Mouse (Mus musculus): ENCODE data around the gene Slc38a1. TPM values are rescaled to one million over a fixed set of nuclear protein-coding genes. Genes with fewer than 3 reads are reported as not detected.

The Slc38a1 gene
- polyA plus RNA-seq, 1 experiment from 2014 or later: 77.5 TPM

DNA sequence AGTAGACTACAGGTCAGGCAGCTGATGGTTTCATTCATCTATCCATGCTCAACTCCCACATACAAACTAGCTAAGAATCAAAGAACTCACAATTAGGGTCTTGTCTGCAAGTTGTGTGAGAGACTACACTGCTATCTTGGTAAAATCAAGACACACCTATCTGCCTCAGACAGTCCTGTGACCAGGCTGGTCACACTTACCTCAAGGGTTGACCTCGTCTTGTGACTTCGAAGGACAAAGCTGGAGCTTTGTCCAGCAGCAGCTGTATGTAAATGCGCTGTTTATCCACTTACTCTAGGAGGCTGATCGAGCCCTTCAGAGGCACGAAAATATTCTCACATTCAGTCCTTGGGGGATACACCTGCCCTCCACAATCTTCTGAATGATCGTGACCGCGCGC is 45.6 kb downstream of the Slc38a1 start:
- no peaks in the 10 kb centered on the region for H3K27me3 ChIP-seq (ENCODE audit: control insufficient read depth, insufficient read depth, low read length)
- no peak for ATAC-seq (ENCODE audit: insufficient number of reproducible peaks, insufficient read depth, low FRiP score, low read depth)
- H3K4me3 ChIP-seq (ENCODE audit: low read depth, low read length): no peak overlapping the region
- no peaks in the 10 kb centered on the region; the same call in 1 of the 2 replicates for H3K36me3 ChIP-seq (ENCODE audit: control insufficient read depth, insufficient read depth, low read length)
- no peak overlapping the region for H3K9ac ChIP-seq (replicated peaks; ENCODE audit: low read depth, low read length)
- no peak overlapping the region for H3K4me2 ChIP-seq (replicated peaks; ENCODE audit: low read depth, low read length)
- 86% methylated on average over 9 of the region's 9 CpGs for WGBS
- H3K9me3 ChIP-seq (ENCODE audit: control insufficient read depth, low read depth, low read length): no peaks in the 10 kb centered on the region
- H3K4me1 ChIP-seq (ENCODE audit: control insufficient read depth, insufficient read depth, low read length): peaks cover 7% of the 10 kb centered on the region; the same call in 1 of the 2 replicates
- no peak overlapping the region for H3K27ac ChIP-seq (ENCODE audit: low read length)

GRCm38 (mm10) chr15:96594316-96594715 is 48.4 kb downstream of the Slc38a1 start:
- H3K9me3 ChIP-seq (ENCODE audit: control insufficient read depth, low read depth, low read length): no peaks in the 10 kb centered on the region
- H3K4me3 ChIP-seq (ENCODE audit: low read depth, low read length): no peak overlapping the region
- H3K9ac ChIP-seq (replicated peaks; ENCODE audit: low read depth, low read length): no peak overlapping the region
- WGBS: 93% methylated on average over 7 of the region's 7 CpGs
- no peak overlapping the region for H3K4me2 ChIP-seq (replicated peaks; ENCODE audit: low read depth, low read length)
- peak overlapping the region; percentile 1; the same call in 1 of the 2 replicates for H3K27ac ChIP-seq (ENCODE audit: low read length)
- ATAC-seq (ENCODE audit: insufficient number of reproducible peaks, insufficient read depth, low FRiP score, low read depth): no peak
- no peaks in the 10 kb centered on the region for H3K27me3 ChIP-seq (ENCODE audit: control insufficient read depth, insufficient read depth, low read length)
- peaks cover 10% of the 10 kb centered on the region; the same call in 1 of the 2 replicates for H3K4me1 ChIP-seq (ENCODE audit: control insufficient read depth, insufficient read depth, low read length)
- peaks cover 8% of the 10 kb centered on the region; the same call in 1 of the 2 replicates for H3K36me3 ChIP-seq (ENCODE audit: control insufficient read depth, insufficient read depth, low read length)

- Histone ChIP-seq H3K4me3 (ENCODE audit: low read depth, low read length) (no peak overlapping the region), H3K9me3 (ENCODE audit: control insufficient read depth, low read depth, low read length) (no peaks in the 10 kb centered on the region), H3K36me3 (ENCODE audit: control insufficient read depth, insufficient read depth, low read length) (peaks cover 8% of the 10 kb centered on the region; the same call in 1 of the 2 replicates), H3K27ac (ENCODE audit: low read length) (0 out of 2 replicates have a peak overlapping the region, but pooled peaks have one; percentile 1), H3K9ac (replicated peaks; ENCODE audit: low read depth, low read length) (no peak overlapping the region), H3K4me1 (ENCODE audit: control insufficient read depth, insufficient read depth, low read length) (peaks cover 10% of the 10 kb centered on the region; the same call in 1 of the 2 replicates), H3K4me2 (replicated peaks; ENCODE audit: low read depth, low read length) (no peak overlapping the region), H3K27me3 (ENCODE audit: control insufficient read depth, insufficient read depth, low read length) (no peaks in the 10 kb centered on the region)
- ATAC-seq (ENCODE audit: insufficient number of reproducible peaks, insufficient read depth, low FRiP score, low read depth): no peak
- WGBS: 68% methylated on average over 7 of the region's 7 CpGs
Measured at GRCm38 (mm10) chr15:96593866-96594265, 48.8 kb downstream of the Slc38a1 start.

DNA sequence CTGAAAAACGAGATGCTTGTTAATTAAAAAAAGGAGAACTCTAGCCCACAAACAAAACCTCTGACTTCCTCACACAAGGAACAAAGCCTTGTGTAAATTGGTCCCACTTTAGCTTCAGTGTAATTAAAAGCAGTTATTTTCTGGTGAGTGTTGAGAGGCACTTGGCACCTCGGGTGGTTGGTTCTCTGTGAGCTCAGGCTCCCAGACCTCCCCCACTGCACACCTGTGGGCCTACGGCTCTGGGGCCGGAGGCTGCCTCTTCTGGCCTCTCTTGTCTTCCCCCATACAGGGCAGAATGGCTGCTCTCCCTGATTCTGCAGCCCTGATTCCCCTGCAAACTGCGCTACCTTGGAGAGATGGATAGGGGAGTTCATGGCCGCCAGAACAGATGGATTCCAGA is 49.3 kb downstream of the Slc38a1 start:
- Histone ChIP-seq H3K27me3 (ENCODE audit: control insufficient read depth, insufficient read depth, low read length) (no peaks in the 10 kb centered on the region), H3K4me3 (ENCODE audit: low read depth, low read length) (no peak overlapping the region), H3K4me1 (ENCODE audit: control insufficient read depth, insufficient read depth, low read length) (peaks cover 9% of the 10 kb centered on the region; the same call in 1 of the 2 replicates), H3K36me3 (ENCODE audit: control insufficient read depth, insufficient read depth, low read length) (peaks cover 8% of the 10 kb centered on the region; the same call in 1 of the 2 replicates), H3K27ac (ENCODE audit: low read length) (no peak overlapping the region), H3K4me2 (replicated peaks; ENCODE audit: low read depth, low read length) (no peak overlapping the region), H3K9me3 (ENCODE audit: control insufficient read depth, low read depth, low read length) (no peaks in the 10 kb centered on the region), H3K9ac (replicated peaks; ENCODE audit: low read depth, low read length) (no peak overlapping the region)
- ATAC-seq (ENCODE audit: insufficient number of reproducible peaks, insufficient read depth, low FRiP score, low read depth): no peak
- 54% methylated on average over 6 of the region's 6 CpGs for WGBS

DNA sequence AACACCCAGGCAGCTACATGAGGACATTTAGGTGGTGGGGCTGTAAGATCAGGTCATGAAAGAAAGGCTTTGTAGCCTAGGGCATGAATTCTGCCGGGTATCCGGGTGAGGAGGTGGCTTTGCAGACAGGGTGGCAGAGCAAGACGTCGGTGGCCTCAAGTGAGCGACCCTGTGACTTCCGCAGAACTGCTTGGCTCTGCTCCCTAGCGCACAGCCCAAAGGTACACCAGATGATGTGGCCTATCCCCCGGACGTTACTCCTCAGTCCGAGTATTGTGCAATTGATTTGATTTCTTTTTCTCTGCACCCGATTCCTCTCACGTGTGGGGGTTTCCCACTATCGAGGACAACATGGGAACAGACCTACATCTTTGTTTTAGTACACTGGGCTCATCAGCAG is 49.7 kb downstream of the Slc38a1 start:
- 82% methylated on average over 13 of the region's 13 CpGs for WGBS
- Histone ChIP-seq H3K9ac (replicated peaks; ENCODE audit: low read depth, low read length) (no peak overlapping the region), H3K27ac (ENCODE audit: low read length) (no peak overlapping the region), H3K27me3 (ENCODE audit: control insufficient read depth, insufficient read depth, low read length) (no peaks in the 10 kb centered on the region), H3K36me3 (ENCODE audit: control insufficient read depth, insufficient read depth, low read length) (peaks cover 8% of the 10 kb centered on the region; the same call in 1 of the 2 replicates), H3K9me3 (ENCODE audit: control insufficient read depth, low read depth, low read length) (no peaks in the 10 kb centered on the region), H3K4me3 (ENCODE audit: low read depth, low read length) (no peak overlapping the region), H3K4me2 (replicated peaks; ENCODE audit: low read depth, low read length) (no peak overlapping the region), H3K4me1 (ENCODE audit: control insufficient read depth, insufficient read depth, low read length) (peaks cover 4% of the 10 kb centered on the region; the same call in 1 of the 2 replicates)
- ATAC-seq (ENCODE audit: insufficient number of reproducible peaks, insufficient read depth, low FRiP score, low read depth): no peak

GRCm38 (mm10) chr15:96591876-96592417 is 50.8 kb downstream of the Slc38a1 start:
- Histone ChIP-seq H3K9ac (replicated peaks; ENCODE audit: low read depth, low read length) (no peak overlapping the region), H3K27ac (ENCODE audit: low read length) (no peak overlapping the region), H3K36me3 (ENCODE audit: control insufficient read depth, insufficient read depth, low read length) (peaks cover 11% of the 10 kb centered on the region; the same call in 1 of the 2 replicates), H3K27me3 (ENCODE audit: control insufficient read depth, insufficient read depth, low read length) (no peaks in the 10 kb centered on the region), H3K9me3 (ENCODE audit: control insufficient read depth, low read depth, low read length) (no peaks in the 10 kb centered on the region), H3K4me3 (ENCODE audit: low read depth, low read length) (no peak overlapping the region), H3K4me2 (replicated peaks; ENCODE audit: low read depth, low read length) (no peak overlapping the region), H3K4me1 (ENCODE audit: control insufficient read depth, insufficient read depth, low read length) (peaks cover 3% of the 10 kb centered on the region; the same call in 1 of the 2 replicates)
- ATAC-seq (ENCODE audit: insufficient number of reproducible peaks, insufficient read depth, low FRiP score, low read depth): no peak
- 50% methylated on average over 10 of the region's 10 CpGs for WGBS

DNA sequence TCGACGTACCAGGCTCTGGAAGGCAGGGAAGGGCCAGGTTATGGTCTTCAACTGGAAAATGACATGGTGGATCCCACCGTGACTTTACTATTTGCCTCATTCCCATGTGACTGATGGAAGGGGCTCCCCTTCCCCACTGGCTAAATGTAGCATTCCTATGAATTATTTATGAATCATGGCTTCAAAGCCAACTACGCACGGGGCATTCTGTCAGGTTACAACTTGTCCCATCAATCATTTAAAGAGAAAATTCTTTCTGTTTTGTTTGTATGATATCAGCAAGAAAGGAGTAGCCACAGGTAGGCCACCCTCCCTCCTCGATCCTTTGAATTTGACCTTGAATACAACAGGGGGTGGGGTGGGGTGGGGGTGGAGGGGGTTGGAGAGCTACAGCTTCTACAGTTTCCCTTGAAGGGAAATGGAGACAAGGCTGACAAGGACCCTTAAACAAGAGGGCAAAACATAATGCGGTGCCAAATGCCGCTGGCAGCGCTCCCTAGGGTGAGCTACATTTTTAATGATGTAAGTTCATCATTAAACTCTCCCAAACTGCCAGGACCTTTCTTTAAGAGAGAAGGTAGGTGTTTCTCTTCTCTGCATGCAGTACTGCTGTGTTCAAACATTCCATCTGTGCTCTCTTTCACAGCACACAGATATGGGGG is 53.6 kb downstream of the Slc38a1 start:
- Histone ChIP-seq H3K4me1 (ENCODE audit: control insufficient read depth, insufficient read depth, low read length) (peaks cover 3% of the 10 kb centered on the region; the same call in 1 of the 2 replicates), H3K36me3 (ENCODE audit: control insufficient read depth, insufficient read depth, low read length) (peaks cover 33% of the 10 kb centered on the region), H3K4me3 (ENCODE audit: low read depth, low read length) (no peak overlapping the region), H3K27ac (ENCODE audit: low read length) (no peak overlapping the region), H3K9ac (replicated peaks; ENCODE audit: low read depth, low read length) (no peak overlapping the region), H3K4me2 (replicated peaks; ENCODE audit: low read depth, low read length) (no peak overlapping the region), H3K9me3 (ENCODE audit: control insufficient read depth, low read depth, low read length) (no peaks in the 10 kb centered on the region), H3K27me3 (ENCODE audit: control insufficient read depth, insufficient read depth, low read length) (no peaks in the 10 kb centered on the region)
- 76% methylated on average over 9 of the region's 9 CpGs for WGBS
- ATAC-seq (ENCODE audit: insufficient number of reproducible peaks, insufficient read depth, low FRiP score, low read depth): no peak

GRCm38 (mm10) chr15:96587998-96588397 is 54.7 kb downstream of the Slc38a1 start:
- Histone ChIP-seq H3K4me1 (ENCODE audit: control insufficient read depth, insufficient read depth, low read length) (peaks cover 3% of the 10 kb centered on the region; the same call in 1 of the 2 replicates), H3K36me3 (ENCODE audit: control insufficient read depth, insufficient read depth, low read length) (peaks cover 40% of the 10 kb centered on the region), H3K9ac (replicated peaks; ENCODE audit: low read depth, low read length) (no peak overlapping the region), H3K9me3 (ENCODE audit: control insufficient read depth, low read depth, low read length) (no peaks in the 10 kb centered on the region), H3K4me2 (replicated peaks; ENCODE audit: low read depth, low read length) (no peak overlapping the region), H3K27ac (ENCODE audit: low read length) (no peak overlapping the region), H3K27me3 (ENCODE audit: control insufficient read depth, insufficient read depth, low read length) (no peaks in the 10 kb centered on the region), H3K4me3 (ENCODE audit: low read depth, low read length) (no peak overlapping the region)
- ATAC-seq (ENCODE audit: insufficient number of reproducible peaks, insufficient read depth, low FRiP score, low read depth): no peak
- WGBS: 75% methylated on average over 8 of the region's 8 CpGs

Measured in stomach, embryonic 14.5 days (tissue).